Mouse (Mus musculus): ENCODE measurements around the gene Gm14190.
"Not testable (repeated sequence)": the region's sequence is repeated elsewhere in the genome, so short reads cannot be mapped to it uniquely, and the experiment has no call there.

Gm14190 gene

GRCm38 (mm10) chr11:99690463-99690862 lies at the start of gene Gm14190:
Gene Gm14190, minus strand, starts transcription at chr11:99690740.
- ATAC-seq (ENCODE audit: insufficient number of reproducible peaks, low FRiP score, low TSS enrichment) = no peak

- no peak for ATAC-seq (ENCODE audit: insufficient number of reproducible peaks, low FRiP score, low TSS enrichment)
Observed at GRCm38 (mm10) chr11:99734190-99734589, 43.6 kb upstream of the Gm14190 start, which contains the start of gene Gm14180. Gene Gm14180, minus strand, starts transcription at chr11:99734290.

GRCm38 (mm10) chr11:99724061-99724460 lies 33.5 kb upstream of the Gm14190 start:
- no peak for ATAC-seq (ENCODE audit: insufficient number of reproducible peaks, low FRiP score, low TSS enrichment)

- ATAC-seq (ENCODE audit: insufficient number of reproducible peaks, low FRiP score, low TSS enrichment) = no peak
Observed at GRCm38 (mm10) chr11:99718759-99719158, 28.2 kb upstream of the Gm14190 start.

GRCm38 (mm10) chr11:99685235-99685634 lies 5.3 kb downstream of the Gm14190 start:
- ATAC-seq (ENCODE audit: insufficient number of reproducible peaks, low FRiP score, low TSS enrichment) = not testable (repeated sequence)

GRCm38 (mm10) chr11:99683481-99683880 lies 7.1 kb downstream of the Gm14190 start:
- ATAC-seq (ENCODE audit: insufficient number of reproducible peaks, low FRiP score, low TSS enrichment) = no peak

- ATAC-seq (ENCODE audit: insufficient number of reproducible peaks, low FRiP score, low TSS enrichment) = no peak
Observed at GRCm38 (mm10) chr11:99665860-99666259, 24.7 kb downstream of the Gm14190 start, which contains the start of gene Krtap4-6. Gene Krtap4-6, minus strand, starts transcription at chr11:99665960.

GRCm38 (mm10) chr11:99662802-99663201 lies 27.7 kb downstream of the Gm14190 start:
- ATAC-seq (ENCODE audit: insufficient number of reproducible peaks, low FRiP score, low TSS enrichment) = no peak

GRCm38 (mm10) chr11:99659256-99659655 lies 31.3 kb downstream of the Gm14190 start:
- ATAC-seq (ENCODE audit: insufficient number of reproducible peaks, low FRiP score, low TSS enrichment) = no peak

- not testable (repeated sequence) for ATAC-seq (ENCODE audit: insufficient number of reproducible peaks, low FRiP score, low TSS enrichment)
Observed at GRCm38 (mm10) chr11:99658467-99659010, 32.0 kb downstream of the Gm14190 start, which contains the start of gene Gm11563. Gene Gm11563, minus strand, starts transcription at chr11:99658960.

GRCm38 (mm10) chr11:99657051-99657450 lies 33.5 kb downstream of the Gm14190 start:
- no peak for ATAC-seq (ENCODE audit: insufficient number of reproducible peaks, low FRiP score, low TSS enrichment)

GRCm38 (mm10) chr11:99650136-99650535 lies 40.4 kb downstream of the Gm14190 start, which contains the start of gene Gm11555:
Gene Gm11555, minus strand, starts transcription at chr11:99650236.
- ATAC-seq (ENCODE audit: insufficient number of reproducible peaks, low FRiP score, low TSS enrichment) = no peak

GRCm38 (mm10) chr11:99646444-99646843 lies 44.1 kb downstream of the Gm14190 start:
- no peak for ATAC-seq (ENCODE audit: insufficient number of reproducible peaks, low FRiP score, low TSS enrichment)

- ATAC-seq (ENCODE audit: insufficient number of reproducible peaks, low FRiP score, low TSS enrichment) = no peak
Observed at GRCm38 (mm10) chr11:99644351-99644750, 46.2 kb downstream of the Gm14190 start.

GRCm38 (mm10) chr11:99643635-99644139 lies 46.9 kb downstream of the Gm14190 start, which contains the start of gene Krtap4-7:
Gene Krtap4-7, minus strand, starts transcription at chr11:99644089.
- not testable (repeated sequence) for ATAC-seq (ENCODE audit: insufficient number of reproducible peaks, low FRiP score, low TSS enrichment)

GRCm38 (mm10) chr11:99640926-99641325 lies 49.6 kb downstream of the Gm14190 start:
- no peak for ATAC-seq (ENCODE audit: insufficient number of reproducible peaks, low FRiP score, low TSS enrichment)
